Mouse (Mus musculus): Measurements from ENCODE around the gene Grpel1.

The Grpel1 gene

DNA sequence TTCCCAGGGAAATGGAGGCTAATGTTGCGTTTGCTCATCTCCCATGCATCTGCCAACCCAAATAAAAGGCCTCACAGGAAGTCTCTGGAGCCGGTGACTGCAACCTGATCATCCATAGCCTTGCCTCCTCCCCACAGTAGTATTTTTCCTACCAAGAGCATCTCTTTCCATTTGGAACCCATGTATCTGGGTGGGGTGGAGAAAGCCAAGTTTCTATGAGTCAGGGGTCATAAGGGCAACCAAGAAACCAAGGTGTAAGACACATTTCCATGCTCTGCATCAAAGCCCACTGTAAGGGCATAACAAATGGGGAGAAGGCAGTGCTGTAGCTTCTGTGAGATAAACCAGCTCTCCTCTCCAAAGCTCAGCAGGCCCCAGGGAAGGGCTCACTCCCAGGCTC is 3.6 kb upstream of the Grpel1 start:
- in situ Hi-C loops (cut with MboI), result loop anchor here (5.0 kb wide), 1 partner anchor 281 kb away; no protein-coding TSS in a partner anchor

DNA sequence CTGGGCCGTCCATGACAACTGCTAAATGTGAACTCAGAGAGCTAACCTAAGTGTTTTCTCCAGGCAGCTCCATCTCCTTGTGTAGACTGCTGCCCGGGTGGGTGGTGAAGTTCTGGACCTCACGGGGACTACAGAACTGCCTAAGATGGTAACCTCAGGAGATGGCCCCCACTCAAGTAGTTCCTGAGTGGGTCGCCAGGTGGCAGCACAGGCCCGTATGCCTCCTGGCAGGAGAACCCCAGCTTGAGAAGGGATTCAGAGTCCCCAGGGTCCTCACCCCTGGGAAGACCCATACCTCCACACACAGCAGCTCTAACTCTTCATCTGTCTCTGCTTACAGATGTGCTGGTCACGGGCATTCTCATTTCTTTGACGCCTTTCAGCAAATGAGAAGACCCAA is 2.0 kb upstream of the Grpel1 start:
- in situ Hi-C loops (cut with MboI), result loop anchor here (5.0 kb wide), 1 partner anchor 279 kb away; no protein-coding TSS in a partner anchor

DNA sequence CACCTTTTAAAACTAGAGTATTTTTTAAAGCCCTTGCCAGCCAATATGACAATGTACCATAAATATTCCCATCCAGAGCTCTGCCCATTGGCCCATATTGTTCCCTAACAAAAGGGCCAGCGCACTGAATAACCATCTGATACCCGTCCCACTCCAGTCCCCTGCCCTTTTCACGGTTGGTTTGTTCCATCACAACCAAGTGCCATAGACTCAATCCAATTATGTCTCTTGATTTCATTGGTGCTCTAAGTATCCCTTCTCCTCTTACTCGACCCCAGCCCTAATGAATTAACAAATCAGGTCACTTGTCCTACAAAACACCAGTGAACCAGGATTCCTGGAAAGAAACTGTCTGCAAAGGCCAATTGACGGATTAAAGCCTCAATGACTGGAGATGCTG is 1.4 kb upstream of the Grpel1 start:
- in situ Hi-C loops (cut with MboI), result loop anchor here (5.0 kb wide), 1 partner anchor 279 kb away; no protein-coding TSS in a partner anchor

DNA sequence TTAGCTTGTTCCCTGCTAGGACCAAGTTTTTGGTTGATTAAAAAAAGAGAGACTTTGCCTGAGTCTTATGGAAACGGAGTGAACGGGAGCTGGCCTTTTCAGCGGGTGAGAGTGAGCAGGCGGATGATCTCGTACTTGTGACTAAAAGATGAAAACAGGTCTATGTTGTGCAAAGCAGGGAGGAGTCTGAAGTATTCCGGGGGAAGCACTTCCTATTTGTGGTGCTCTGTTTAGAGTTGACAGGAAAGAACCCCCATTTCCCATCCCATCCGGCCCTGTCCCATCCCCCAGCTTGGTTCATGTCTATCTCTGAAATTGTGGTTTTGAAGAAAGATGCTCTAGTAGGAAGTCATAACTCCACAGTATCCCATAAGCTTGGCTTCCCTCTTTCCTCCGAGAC is 1.1 kb downstream of the Grpel1 start:
- in situ Hi-C loops (cut with MboI), result no loop called here

DNA sequence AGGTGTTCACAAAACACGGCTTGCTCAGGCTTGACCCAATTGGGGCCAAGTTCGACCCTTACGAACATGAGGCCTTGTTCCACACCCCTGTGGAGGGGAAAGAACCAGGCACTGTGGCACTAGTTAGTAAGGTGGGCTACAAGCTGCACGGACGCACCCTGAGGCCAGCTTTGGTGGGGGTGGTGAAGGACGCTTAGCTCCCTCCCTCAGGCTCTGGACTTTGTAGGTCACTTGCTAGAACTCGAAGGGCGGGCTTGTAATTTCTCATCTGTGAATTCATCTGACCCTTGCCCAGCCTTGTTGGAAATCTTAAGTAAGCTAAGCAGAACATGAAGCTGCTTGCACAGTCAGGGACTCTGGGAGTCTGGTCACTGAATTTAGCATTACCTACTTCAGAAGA is 6.4 kb downstream of the Grpel1 start:
- in situ Hi-C loops (cut with MboI), result no loop called here

DNA sequence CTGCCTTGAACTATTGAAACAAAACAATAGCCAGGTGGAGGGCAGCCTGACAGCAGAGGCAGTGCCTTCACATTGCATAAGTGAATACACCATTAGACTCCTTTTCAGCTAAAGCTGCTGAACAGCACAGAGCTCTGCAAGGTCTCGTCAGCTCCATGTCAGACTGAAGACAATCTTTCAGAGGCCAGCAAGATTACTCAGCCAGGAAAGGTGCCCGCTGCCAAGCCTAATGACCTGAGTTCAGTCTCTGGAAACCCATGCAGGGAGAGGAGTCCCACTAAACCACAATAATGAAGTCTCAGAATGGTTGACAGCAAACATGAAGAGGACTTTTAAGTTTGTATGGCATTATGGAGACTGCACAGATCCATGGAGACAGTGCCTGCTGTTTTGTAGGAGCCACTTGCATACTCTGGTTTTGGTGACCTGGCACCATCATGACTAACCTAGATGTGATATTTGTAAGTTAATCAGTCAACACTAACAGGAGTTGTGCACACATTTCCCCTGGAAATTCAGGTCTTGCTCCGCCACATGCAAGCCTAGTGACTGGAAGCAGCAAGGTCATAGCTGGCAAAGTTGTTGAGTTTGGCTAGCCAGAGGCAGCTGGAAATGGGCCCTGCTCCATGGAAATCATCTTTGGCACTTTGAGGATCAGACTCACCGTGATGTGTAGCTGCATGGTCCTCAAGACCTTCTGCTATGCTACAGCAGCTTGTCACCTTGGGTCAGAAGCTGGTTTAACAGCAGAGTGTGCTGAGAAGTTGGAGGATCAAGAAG is 8.3 kb downstream of the Grpel1 start:
- in situ Hi-C loops (cut with MboI), result no loop called here

DNA sequence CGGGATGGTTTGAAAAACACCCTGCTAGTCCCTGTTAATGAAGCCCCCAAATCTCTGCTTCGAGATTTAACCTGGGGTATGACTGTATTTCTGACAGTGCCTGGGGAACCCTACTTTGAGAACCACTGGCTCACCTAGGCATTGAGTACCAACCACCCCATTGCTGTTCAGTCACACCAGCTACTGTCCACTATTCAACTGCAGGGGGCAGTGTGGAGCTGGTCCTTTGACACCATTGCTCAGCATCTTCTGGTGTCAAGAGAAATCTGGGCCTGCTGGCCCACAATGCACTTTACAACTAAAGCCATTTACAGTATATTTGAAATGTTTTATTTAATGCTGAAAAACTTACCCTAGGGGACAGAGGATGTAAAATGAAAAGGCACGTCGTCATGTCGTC is 9.5 kb downstream of the Grpel1 start:
- in situ Hi-C loops (cut with MboI), result no loop called here

DNA sequence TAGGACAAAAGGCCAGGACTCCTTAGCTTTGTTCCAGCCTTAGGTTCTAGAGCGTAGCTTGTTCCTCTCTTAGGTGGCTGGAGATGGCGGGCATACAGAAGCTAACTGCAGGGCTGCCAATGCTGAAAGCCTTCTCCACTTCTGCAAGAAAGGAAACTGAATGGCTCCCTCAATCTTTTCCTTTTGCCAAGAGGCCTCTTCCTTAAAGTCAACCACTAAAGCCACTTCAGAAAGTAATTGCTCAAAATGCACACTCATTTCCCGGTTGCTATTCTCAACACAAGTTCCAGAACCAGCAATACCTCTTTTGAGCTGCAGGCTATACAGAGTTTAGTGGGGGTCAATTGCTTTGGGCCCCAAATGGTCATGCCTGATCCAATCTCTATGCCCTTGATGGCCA is 12.7 kb downstream of the Grpel1 start:
- in situ Hi-C loops (cut with MboI), result no loop called here

DNA sequence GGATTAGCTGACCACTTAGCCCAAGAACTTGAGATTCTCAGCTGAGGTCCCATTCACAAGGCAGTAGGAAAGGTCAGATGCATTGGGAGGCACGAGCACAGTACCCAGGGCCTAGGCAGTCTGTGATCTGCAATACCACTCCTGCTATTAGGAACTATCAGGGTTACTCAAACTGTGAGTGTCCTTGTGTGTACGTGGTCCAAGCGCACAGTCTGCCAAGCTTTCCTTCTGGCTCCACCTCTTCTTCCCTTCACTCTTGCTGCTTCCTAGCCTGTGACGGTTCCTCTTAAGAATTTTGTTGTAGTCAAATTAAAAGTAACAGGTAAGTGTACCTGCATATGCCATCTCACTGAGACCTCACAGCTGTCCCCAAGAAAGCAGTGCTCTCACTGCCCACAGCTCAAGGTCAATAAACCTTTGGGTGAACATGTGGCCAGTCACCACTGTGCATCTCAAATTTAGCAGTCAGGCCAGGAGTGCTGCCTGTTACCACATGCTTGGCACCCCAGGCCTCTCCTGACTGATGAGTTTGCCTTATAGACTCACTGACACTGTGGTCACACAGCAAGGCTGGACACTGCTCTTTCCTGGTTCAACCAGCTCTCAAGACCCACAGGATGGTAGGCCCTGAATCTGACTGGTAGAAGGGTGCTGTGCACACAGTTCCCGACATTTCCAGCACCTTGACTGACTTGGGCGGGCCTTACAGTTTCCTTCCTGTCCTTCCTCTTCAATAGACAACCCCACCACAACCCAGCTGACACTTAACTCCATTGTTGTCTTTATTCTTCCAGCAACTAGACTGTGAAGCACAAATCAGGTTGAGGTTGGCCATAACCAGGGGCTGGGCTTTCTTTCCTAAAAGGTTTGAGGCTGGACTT is 14.0 kb downstream of the Grpel1 start:
- in situ Hi-C loops (cut with MboI), result no loop called here

DNA sequence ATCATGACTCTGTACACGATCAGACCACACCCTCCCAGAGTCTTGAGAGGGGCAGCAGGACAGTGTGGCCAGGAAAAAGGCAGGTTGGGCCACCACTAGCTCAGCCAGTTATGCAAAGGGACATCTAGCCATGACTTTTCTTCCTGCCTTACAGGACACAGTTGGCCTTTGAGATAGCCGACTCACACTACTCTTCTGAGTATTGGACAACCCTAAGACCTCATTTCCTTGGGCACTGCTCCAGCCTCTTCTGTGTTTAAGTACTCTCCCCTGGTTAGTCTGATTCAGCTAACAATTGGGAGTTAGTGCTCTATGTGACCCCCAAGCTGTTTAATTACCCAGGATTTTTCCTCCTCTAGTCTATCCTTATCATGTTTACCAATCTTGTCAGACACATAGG is 14.9 kb downstream of the Grpel1 start:
- in situ Hi-C loops (cut with MboI), result loop anchor here (5.0 kb wide), 1 partner anchor 103 kb away; no protein-coding TSS in a partner anchor

DNA sequence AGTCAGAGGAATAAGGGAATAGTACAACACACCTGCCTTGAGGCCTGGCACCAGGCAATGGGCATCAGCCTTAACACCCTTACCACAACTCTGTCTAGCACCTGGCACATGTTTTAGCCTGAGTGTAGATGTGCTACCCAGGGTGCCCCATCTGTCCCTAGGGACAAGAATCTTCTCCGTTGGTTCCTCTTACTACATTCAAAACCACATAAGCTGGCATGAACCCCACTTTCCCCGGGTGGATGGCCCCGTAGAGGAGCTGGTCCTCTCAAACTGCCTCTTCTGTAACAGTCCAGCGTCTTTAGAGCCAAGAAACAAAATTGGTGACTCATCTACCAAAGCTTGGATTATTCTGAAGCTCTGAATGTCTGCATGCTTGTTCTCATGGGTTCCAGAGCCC is 15.6 kb downstream of the Grpel1 start:
- in situ Hi-C loops (cut with MboI), result loop anchor here (5.0 kb wide), 1 partner anchor 102 kb away; no protein-coding TSS in a partner anchor

DNA sequence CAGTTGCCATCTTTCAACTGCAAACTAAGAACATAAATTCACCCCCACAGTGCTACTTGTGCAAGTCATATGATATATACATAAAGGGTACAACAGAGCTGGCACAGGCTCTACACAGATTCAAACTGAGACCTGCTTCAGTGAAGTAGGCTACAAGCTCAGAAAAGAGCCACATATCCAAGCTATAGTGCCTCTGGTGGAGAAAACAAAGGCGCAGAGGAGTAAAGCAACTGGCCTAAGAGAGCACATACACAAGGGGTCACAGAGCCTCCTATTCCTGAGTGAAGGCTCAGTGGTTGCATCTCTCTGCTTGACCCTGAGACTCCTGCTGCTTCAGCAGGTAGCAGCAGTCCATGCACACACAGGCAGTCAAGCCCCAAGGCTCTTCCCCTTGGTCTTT is 16.3 kb downstream of the Grpel1 start:
- in situ Hi-C loops (cut with MboI), result loop anchor here (5.0 kb wide), 1 partner anchor 101 kb away; no protein-coding TSS in a partner anchor

DNA sequence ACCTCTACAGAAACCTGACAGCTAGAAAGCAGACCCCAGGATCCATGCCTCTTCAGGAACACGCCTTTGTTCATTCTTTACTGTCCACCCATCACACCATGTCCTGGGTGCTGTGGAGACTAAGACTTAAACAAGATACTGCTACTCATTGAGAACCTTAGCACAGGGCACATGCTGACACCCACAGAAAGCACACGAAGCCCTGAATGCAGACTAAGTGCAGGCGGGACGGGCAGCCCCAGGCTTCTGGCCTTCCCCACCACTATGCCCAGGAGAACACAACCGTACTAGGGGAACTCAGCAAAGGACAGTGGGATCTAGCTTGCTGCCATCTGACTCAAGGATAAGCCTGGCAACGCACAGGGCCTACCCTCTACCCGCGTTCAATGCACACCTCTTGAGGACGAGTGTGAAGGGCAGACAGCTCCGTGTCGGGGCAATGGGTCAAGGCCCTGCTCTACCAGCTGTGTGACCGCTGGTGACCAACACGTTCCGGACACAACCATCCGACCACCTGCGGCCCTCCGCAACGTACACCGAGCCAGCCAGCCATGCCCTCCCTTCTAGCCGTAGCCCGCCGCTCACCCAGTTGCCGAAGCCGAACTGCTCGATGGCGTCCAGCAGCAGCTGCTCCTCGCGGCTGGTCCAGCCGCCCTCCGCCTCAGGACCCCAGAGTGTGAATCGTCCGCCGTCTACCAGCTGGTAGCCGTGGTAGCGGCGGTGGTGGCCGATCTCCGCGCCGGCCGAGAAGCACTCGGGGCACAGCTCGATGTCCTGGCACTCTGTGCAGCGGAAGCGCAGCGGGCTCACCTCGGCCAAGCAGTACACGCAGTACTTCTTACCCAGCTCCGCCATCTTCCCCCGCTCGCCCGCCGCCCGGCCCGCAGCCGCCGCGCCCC is 18.7 kb downstream of the Grpel1 start:
- in situ Hi-C loops (cut with MboI), result loop anchor here (5.0 kb wide), 1 partner anchor 99 kb away; no protein-coding TSS in a partner anchor

DNA sequence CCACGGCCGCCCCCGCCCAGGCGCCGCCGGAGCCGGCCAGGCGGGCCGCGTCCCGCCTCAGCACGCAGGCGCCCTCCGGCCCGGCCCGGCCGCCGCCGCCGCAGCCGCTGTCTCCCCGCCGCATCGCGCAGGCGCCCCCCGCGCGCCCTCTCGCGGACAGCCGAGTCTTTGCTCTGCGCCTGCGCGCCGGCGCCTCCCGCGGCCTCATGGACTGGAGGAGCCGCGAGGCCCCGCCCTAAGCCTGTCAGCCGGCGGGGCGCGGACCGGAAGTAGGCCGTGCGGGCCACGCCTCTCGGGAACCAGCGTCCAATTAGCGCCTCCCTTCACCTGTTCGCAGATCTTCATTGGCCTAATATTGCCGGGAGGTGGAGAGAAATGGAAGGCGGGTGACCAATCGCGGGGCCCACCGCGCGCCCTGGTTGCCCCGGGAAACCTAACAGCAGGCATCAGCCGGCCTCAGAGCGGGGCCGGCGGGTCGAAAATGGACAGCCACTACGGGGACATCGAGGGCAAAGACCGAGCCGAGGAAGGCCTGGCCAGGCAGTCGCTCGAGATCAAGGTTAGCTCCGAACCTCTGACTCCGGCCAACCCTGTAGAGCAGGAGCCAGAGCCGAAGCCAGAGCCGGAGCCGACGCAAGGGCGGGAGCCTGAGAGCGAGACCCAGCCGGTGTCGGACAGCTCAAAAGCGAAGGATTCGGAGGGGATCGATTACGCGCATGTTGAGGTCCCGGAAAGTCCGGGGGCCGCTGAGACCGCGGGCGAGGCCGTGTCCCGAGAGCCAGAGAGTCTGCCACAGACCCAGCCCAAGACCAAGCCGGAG is 19.6 kb downstream of the Grpel1 start, which contains the start of the genes Tada2b and Ccdc96:
Gene Tada2b (minus strand): TSS at position 115 of the 820 bp plus-strand sequence.
Gene Ccdc96 (plus strand): TSS at position 418 of the 820 bp plus-strand sequence.
- in situ Hi-C loops (cut with MboI), result loop anchor here (5.0 kb wide), 1 partner anchor 98 kb away; no protein-coding TSS in a partner anchor

DNA sequence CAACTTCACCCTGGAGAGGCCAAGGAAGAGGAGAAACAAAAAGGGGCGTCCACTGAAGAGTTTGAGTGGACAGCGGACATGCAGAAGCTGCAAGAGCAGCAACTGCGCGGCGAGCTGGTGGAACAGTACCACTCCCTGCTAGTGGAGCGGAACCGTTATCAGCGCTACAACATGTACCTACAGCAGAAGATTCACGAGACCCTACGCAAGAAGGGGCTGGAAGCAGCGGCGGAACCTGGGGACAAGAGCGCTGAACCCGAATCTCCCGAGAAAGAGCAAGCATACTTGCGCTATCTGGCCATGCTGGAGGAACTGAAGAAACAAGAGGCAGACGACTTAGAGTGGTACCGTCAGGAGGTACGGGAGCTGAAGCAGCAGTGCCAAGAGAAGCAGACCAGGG is 20.5 kb downstream of the Grpel1 start:
- in situ Hi-C loops (cut with MboI), result no loop called here

DNA sequence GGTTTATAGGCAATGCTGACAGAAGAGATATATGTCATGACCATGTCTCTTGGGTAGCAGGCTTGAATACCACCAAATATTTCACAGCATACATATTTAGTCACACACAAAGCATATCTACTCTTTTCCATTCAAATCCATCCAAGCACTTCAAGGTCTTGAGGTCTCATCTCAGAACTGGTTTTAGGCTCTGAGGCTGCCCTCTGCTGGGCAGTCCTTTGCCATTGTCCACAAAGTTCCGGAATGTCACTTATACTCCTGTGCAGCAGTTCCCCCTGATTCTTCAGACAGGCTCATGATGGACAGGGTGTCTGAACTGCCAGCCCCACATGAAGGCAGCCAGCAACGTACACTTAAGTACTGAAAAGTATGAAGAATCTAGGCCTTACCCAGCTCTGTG is 24.4 kb downstream of the Grpel1 start:
- in situ Hi-C loops (cut with MboI), result no loop called here

DNA sequence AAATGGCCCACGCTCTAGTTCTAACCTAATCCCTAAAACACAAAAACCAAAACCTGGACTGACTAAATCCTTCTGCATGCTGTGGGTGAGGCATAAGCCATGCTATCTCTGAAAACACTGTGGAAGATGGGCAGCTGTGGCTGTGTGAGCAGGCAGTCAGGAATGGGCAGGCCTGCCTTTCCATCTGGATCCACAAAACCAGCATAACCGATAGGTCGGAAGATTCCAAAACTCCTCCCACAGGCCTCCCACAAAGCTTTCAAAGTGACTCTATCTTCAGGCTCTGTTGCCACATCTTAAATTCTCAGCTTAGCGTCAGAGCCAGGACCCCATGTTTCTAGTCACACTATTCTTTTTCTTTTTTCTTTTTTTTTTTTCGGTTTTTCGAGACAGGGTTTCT is 29.1 kb downstream of the Grpel1 start:
- in situ Hi-C loops (cut with MboI), result no loop called here

DNA sequence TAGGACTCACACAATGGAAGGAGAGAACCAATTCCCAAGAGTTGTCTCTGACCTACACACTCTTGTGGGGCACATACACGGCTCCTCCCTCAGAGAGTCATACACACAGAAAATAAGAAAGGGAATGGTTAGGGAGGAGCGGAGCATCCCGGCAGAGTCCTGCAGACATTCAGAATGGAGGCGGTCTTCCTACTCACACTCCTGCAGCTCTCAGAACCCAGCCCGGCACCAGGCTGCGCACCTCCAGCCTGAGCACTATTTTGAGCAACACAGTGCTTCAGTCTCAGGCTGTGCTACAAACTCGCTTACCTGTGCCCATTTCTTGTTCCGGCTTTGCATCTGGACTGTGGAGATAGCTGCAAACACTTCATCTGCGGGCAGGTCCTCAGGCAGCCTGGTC is 29.9 kb downstream of the Grpel1 start:
- in situ Hi-C loops (cut with MboI), result no loop called here

DNA sequence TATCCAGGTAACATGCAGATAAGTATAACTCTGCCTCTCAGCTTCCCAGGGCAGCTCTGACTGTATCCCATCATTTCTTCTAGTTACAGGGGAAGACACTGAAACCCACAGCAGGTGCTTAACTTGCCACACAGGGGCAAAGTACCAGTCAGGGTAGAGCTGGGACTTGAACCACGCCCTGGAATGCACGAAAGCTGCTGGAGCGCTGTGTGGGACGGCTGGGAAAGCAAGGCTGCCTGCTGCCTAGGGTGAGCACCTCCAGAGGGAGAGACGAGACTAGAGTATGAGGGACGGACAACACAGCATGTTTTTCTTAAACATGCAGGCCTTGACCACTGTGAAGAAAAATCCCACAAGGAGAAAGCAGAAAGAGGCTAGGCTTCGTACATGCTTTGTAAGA is 40.4 kb downstream of the Grpel1 start:
- in situ Hi-C loops (cut with MboI), result no loop called here

DNA sequence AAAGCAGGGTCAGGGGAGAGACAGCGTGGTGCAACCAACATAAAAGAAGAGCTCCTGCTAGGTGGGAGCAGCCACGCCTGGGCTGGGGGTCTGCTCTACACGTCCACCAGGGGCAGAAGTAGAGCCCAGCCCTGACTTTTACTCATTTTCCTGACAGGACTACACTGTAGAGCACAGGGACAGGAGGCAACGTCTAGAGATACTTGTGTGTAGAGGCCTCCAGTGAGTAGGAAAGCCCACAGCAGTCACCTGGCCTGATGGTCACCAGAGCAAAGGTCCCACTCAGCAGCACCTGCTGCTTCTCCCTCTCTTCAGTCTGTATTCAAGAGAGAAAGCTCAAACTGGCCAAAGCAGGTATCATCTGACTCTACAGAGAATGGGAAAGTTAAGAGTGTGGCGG is 40.8 kb downstream of the Grpel1 start:
- in situ Hi-C loops (cut with MboI), result no loop called here

DNA sequence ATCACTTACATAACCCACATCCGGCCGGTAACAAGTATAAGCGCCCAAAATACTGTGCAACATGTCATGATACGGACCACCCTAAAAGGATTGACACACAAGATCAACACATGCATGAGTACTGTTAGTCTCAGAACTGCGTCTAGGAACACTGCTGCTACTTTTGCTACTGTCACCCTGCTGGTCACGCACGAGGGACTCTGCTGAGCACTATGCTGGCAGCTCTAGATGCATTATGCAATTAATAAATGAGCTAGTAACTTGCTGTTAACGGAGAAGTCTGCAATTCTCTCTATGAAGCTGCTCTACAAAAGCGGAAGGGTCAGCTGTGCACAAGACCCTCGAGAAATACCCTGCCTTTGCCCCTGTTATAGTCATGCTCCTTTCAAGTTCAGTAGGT is 43.6 kb downstream of the Grpel1 start:
- in situ Hi-C loops (cut with MboI), result no loop called here

Measured in mature B cell (primary cell).